Mouse (Mus musculus): ENCODE data around the gene Thg1l.

Gene Thg1l

DNA sequence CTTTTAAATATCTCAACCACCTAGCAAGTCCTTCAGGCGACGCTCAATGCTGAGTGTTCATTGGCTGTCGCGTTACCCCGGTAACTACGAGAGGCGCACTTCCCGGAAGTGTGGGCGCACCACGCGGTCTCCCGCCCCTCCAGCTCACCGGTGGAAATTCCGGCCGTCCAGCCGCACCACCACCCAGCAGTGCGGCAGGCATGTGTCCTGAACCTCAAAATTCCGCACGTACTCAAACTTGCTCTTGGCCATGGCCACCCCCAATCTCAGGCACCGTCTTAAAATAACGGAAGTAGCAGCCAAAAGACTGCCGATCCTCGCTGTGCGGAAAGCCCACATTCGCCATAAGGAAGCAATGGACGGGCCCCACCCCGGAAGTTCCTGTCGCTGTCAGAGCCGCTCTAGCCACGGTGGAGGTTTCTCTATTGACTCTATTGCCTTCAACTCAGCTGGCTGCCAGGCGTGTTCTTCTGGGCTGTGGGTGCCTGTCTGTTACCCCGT, at the start of gene Thg1l:
TSS of gene Thg1l (minus strand) at position 368 of the 501 bp plus-strand sequence.
- peak; percentile 94 for DNase-seq

DNA sequence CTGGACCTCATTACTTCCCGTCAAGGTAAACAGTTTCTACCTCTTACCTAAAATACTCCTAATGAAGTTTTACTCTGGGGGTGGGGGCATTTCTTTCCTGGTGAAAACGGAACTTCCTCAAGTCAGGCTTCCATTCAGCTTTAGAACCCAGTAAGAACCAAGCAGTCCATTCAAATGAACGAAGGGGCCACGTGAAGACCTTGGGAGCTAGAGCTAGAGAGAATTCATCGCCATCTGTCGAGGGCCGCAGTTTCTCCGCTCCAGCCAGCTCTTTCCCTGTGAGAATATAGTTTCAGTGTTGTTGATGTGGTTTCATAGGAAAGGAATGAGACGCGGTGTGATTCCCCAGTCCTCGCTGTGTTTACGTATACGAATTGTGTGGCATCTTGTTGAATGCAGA, 36.8 kb upstream of the Thg1l start:
- no peak for DNase-seq

DNA sequence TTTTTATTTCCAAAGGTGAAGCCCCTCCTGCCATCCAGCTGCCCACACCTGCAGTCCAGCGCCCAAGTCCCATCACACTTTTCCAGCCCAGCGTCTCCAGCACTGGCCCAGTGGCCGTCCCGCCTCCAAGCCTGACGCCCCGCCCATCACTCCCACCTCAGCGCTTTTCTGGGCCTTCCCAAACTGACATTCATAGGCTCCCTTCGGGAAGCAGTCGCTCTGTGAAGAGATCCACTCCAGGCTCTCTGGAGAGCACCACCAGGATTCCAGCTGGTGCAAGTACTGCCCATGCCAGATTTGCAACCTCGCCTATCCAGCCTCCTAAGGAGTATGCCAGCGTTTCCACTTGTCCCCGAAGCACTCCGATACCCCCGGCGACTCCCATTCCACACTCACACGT, 36.3 kb upstream of the Thg1l start:
- peak; percentile 62 for DNase-seq

DNA sequence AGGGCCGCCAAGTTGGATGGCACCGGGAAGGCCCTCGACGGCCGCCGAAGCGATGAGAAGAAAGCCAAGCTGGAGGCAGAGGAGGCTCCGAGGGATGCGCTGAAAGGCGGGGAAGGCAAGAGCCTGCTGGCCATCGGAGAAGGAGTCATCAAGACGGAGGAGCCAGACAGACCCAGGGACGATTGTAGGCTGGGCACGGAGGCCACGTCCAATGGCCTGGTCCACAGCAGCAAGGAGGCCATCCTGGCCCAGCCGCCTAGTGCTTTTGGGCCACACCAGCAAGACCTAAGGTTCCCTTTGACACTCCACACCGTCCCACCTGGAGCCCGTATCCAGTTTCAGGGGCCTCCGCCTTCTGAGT, 25.6 kb upstream of the Thg1l start:
- no peak for DNase-seq

DNA sequence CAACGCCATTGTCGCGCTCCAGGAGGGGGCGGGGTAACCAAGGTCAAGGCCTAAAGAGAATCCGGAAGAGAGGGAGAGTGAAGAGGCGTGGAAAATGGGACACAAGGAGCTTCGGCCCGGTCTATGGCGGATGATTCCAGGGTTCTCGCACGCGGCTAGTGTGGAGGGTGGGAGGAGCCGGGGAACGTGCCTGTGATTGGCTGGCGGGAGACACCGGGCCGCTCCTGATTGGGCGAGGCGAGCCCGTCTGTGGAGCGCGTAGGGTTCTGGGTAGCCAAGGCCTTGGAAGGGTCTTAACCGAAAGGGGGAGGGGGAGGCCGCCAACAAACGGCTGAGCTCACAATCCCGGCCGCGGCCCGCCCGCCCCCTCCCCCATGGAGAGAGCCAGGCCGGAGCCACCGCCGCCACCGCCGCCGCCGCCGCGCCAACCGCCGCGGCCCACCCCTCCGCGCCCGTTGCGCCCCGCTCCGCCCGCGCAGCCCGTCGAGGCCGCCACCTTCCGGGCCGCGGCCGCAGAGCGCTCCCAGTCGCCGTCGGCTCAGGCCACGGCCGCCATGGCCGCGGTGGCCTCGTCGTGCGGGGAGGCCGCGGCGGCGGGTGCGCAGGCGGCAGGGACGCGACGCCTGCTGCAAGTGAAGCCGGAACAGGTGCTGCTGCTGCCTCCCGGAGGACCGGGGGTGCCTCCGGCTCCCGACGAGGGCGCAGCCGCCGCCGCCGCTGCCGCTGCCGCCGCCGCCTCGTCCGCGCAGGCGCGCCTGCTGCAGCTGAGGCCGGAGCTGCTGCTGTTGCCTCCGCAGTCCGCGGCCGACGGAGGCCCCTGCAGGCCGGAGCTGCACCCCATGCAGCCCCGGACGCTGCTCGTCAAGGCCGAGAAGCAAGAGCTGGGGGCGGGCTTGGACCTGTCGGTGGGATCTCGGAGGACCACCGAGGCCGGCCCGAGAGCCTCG, 24.9 kb upstream of the Thg1l start, which contains the start of gene Sox30:
TSS of gene Sox30 (plus strand) at position 365 of the 947 bp plus-strand sequence.
- DNase-seq, result peak; percentile 73

DNA sequence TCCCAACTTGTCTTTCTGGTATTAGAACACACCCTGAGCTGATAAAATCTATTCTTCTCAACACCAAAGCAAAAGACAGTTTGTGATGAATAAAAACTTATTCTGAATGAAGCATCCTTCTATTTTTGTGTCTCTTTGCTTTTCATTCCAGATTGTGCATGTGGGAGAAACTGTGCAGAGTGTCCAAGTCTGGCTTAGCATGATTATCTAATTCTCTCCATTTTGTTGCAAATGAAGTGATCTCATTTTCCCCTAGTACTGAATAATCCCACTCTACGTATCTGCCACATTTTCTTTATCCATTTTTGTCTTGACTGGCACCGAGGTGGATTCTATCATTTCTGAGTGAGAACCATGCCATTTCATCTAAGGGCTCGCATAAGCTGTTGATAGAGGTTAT, 20.8 kb upstream of the Thg1l start:
- DNase-seq, result no peak

DNA sequence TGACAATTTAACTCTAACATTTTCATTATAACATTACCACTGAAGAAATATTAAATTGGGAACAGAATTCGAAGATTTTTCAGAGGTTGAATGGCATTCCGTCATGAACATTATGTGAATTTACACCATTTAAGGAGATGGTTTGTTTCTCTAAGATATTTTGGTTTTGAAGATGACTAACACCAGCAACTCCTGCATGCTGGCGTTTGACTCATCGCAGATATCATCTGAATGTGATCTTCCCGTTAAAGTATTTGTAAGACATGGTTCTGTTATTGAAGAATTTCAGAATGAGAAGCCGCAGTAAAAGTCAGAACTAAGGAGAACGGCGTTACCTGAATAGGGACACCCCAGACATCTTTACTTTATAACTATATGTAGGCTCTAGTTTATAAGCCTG, 19.2 kb upstream of the Thg1l start:
- DNase-seq, result no peak

DNA sequence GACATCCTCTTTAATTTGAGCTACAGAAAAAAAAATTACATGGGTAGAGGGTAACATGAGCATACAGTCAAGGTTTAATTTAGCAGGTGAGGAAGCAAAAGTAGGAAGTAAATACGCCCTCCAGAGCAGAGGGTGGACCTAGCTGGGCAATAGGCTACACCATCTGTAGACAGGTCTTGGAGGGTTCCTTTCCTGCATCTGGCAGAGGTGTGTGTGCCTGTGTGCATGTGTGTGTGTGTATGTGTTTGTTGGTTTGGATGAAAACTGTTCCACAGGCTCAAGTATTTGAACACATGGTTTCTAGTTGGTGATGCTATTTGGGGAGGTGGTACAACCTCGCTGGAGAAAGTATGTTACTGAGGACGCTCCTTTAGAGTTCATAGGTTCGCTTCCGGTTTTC, 18.3 kb upstream of the Thg1l start:
- no peak for DNase-seq

DNA sequence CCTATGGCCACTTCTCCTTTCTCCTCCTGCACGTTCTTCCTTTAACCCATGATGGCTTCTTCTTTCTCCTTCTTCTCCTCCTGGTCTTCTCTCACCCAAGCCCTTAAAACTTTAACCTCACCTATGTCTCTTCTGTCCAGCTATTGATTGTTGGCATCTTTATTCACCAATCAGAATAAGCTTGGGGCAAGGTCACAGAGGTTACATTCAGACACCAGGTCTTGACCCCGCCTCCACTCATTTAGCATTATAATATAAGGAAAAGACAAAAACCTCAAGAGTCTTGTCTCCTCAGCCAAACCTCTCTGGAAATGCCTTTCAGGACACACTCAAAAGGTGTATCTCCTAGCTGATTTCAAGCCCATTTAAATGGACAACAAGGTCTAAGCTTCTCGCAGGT, 13.2 kb upstream of the Thg1l start:
- DNase-seq, result no peak

DNA sequence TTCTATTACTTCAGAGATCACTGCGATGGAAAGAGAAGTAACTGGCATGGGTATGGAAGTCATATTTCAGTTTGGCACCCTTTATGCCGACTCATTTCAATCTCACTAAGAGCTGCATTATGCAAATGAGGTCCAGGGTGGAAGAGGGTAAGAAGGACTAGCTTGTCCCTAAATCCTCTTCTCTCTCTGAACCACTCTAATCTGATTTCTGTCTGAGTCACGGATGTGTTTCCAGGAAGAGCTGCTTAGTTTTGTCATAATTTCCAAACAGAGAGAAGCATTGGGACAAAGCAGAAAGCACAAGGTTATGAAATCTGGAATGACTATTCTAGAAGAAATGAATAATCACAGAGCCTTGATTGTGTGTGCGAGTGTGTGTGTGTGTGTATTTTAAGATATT, 11.6 kb upstream of the Thg1l start:
- no peak for DNase-seq

DNA sequence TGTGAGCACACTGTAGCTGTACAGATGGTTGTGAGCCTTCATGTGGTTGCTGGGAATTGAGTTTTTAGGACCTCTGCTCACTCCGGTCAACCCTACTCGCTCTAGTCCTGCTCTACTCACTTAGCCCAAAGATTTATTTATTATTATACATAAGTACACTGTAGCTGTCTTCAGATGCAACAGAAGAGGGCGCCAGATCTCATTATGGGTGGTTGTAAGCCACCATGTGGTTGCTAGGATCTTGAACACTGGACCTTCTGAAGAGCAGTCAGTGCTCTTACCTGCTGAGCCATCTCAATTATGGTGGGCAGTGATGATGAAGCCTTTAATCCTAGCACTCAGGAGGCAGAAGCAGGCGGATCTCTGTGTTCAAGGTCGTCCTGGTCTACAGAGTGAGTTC, 4.7 kb upstream of the Thg1l start:
- no peak for DNase-seq

DNA sequence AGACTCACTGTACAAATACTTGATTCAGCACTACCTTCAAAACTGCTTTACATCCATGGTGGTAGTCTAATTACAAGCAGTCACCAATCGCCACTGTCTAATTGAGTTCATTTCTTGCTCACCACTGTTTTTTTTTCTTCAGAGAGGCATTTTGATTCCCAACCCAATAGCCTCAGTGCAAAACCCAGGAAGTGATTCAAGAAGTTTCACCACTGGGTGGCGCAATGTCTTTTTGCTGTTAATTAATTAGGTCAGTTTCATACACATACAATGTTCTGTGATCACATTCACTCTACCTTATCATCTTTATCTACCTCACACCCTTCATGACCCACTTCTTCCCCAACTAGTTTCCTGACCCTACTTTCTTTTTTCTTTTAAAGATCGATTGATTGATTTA, 4.3 kb upstream of the Thg1l start:
- DNase-seq, result peak; percentile 65

DNA sequence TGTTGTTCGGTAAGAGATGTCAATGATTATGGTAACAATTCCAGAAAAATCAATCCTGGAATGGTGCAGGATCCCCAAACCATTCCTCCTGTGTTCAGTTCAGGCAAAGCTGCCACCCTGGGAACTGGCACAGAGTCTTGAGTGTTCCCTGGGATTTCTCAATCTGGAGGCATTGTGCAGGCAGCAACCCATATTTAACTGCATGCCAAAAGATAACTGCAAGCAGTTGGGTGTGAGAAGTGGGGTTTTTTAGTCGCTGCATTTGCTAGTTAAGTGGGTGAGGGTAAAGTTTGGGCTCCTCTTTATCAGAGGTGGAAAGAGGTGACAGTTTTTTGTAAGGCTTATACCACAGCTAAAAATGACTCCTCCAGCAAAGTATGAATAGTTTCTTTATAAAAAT, 7.8 kb downstream of the Thg1l start:
- no peak for DNase-seq

DNA sequence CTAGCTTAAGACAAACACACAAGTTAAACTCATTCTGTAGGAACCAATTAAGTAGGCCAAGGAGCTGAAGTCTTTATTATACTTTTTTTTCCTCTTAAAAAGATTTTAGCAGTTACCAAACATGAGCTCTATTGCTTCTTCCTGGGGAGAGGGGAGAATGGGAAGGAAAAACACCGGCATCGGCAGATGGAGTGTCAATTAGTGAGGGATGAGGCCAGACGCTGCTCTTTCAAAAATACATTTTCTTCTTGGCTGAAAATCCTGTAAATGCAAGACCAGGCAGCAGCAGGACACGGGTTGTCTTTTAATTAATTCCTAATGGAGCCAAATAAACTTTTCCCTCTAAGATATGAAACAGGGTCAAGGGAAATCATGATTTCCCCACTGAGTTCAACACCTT, 8.5 kb downstream of the Thg1l start:
- no peak for DNase-seq

DNA sequence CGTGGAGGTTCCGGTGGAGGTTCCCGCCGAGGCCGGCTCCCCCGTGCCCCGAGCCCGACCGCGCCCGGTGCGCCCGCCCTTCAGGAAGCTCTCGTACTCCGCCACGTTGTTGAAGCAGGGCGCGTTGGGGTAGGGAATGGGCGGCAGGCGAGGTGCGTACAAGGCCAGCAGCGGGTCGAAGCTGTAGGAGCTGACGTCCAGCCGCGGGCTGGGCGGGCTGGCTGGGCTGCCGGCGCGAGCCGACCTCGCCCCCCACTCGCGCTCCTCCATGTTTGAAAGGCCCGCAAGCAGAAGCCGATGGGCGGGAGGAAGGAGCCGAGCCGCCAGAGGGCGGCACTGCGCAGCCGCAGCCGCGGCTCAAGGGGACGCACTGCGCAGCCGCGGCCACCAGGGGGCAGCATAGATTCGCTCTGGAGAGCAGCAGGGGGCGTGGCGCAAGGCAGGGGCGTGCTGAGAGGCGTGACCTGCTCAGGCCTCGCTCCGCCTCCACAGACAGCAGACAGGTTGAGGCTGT, 10.6 kb downstream of the Thg1l start, which contains the start of gene Lsm11:
TSS of gene Lsm11 (minus strand) at position 293 of the 514 bp plus-strand sequence.
- peak; percentile 98 for DNase-seq

DNA sequence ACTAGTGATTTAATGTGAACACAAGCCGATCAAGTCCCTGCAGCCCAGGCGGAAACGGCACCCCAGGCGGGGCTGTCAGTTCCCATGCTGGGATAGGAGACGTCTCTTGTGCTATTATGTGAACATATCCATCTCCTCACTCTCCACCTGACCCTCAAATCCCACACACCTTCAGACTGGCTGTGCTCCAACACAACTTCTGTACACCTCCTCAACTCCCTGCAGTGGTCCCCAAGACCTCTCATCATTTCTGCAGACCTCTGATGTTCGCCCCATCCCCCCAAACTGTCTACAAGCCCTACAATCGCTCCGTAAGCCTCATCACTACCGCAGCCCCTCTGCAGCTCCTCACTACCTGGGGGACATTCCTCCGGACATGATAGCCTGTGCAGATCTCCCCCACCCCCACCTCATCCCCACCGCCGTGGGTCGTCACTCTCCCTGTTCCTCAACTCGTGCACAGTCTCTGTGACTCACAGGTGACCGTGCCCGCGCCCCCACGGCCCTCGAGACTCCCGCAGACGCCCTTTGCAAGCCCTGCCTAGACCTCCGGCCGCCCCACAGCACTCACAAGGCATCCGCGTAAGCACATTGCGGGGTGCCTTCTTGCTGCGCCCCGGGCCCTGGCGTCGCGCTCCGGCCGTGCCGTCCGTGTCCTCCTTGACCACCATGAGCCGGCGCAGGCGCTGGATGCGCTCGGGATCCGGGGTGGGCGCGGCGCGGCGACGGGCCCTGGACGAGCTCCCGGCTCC, 11.2 kb downstream of the Thg1l start:
- peak; percentile 38 for DNase-seq

DNA sequence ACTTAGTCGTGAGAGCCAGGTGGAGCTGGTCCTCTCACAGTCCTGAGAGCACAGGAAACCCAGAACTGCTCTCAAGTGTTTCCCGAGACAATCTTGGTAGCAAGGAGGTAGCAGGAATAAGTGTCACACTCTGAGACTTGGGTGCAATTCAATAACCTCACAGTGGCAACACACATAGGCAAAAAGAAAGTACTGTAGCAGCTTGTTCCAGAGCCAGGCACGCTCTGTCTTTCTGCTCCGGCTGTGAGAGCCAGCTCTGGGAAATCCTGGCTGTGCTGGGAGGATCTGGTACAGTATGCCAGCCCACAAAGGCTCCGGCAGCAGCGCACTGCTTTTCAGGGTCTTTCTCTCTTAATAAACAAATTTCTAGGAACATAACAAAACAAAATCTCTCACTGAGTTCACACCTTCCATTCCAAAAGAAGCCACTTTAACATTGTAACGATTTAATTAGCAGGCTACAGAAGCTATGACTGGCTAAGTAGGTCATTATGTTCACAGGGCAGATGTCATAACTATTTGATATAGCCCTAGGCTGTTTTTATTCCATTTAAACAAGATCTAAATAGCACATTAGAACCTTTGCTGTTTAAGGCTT, 12.1 kb downstream of the Thg1l start:
- DNase-seq, result no peak

DNA sequence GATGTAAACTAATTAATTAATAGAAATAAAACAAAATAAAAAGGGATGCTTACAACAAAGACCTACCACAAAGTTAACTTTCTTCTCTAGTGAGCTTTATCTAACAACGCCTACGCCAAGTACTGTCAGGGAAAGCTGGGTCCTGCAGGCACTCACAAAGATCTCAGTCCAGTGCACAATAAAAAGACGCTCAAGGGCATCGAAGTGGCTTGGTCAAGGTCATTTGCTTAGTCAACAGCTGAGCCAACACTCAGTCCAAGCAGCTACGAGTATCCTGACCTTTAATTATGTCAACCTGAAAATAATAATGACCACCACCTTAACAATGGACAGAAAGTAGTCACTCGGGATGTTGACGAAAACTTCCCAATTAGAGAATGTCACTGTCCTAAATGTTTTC, 13.0 kb downstream of the Thg1l start:
- no peak for DNase-seq

DNA sequence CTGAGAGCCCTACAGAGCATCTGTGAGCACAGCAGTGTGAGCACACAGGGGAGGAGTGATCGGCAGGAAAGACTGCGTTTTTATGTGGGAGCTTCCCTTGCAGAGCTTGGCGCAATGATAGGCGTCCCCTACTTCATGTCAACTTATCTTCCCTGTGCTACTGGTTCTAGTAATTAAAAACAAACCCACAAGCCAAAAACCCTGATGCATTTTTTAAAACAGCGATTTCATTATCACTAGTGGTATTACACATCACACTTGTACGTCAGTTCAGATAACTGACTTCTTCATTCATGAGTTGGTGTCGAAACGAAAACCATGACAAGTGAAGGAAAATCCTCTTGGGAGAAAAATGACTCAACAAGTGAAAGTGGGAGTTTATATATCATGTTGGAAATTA, 16.4 kb downstream of the Thg1l start:
- no peak for DNase-seq

DNA sequence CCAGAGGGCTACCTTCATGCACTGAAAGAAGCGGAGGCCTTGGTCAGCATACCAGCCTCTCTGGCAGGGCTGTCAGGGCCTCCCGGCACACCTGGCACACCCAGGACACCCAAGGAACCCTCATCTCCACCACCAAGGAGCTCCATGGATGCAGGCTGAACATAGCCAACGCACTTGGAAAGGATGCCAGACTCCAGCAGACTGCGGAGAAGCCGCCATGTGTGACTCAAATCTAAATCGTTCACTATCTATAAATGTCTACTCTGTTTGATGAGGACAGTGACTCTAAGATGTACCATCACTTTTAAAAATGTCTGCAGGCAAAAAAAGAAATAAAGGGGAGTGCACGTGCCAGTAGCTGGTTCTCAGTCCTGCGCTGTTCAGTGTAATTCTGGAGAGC, 17.8 kb downstream of the Thg1l start:
- no peak for DNase-seq

DNA sequence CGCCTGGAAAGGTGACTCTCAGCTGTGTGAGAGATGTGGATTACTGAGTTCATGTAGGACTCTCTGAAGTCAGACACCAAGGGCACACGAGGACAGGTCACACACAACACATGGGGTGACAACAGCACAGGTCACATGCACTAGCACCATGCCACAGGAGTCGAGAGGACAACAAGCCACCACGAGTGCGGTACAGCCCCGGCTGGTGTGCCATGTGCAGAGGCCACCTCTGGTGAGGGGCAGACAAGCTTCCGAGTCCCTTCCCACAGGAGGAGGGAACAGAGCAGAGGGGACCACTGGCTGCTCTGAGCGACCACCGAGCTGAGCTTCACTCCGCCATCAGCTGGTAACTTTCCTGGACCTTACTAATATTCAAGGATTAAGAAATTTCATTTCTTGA, 22.5 kb downstream of the Thg1l start:
- DNase-seq, result no peak

DNA sequence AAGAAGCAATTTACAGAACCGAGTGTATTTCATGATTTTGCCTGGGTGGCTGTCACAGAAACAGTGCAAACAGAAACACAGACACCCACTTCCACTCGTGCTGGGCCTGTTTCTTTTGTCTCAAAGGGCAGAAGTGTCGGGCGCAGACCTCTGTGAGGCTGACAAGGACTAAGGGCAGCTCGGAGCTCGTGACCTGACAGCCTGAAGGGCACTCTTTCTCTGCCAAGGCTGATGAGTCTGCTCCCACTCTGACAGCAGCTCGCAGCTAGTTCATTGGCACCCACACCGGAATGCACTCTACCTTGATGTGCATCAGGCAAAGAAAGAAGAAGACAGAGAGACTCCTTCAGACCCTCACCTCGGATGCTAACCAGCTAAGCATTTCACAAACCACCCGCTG, 25.8 kb downstream of the Thg1l start:
- DNase-seq, result no peak

DNA sequence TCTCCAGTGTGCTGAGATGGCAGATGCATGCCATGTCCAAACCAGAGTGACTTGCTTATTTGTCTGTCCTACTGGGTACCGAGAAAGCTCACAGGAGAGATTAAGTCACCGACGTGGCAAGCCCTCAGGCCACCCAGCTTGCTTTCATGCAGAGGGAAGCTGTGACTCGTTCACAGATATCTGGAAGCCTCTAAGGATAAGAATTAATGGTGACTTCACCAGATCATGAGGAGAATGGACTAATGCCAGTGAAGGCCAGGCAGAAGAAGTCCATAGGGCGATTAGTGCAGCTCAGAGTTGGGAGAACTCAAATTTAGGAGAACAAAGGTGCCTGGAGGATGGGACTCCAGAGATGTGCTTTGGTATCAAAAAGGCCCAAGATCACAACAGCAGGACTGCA, 27.8 kb downstream of the Thg1l start:
- DNase-seq, result no peak

All from kidney, postnatal 10 days (tissue).